Mouse (Mus musculus) olfactory bulb, adult 2 months (tissue): Measurements from ENCODE around the gene Usp45. TPM values are rescaled to one million over a fixed set of nuclear protein-coding genes. Genes with fewer than 3 reads are reported as not detected.

Experiments
- H3K27ac ChIP-seq: fragments of 200-500 bp; 2 replicates; pipeline ENCODE4 v1.5.1; 2012; ENCODE audit warnings: low read depth, low read length; ENCODE audit not compliant: insufficient read depth
- H3K4me1 ChIP-seq: fragments of 200-500 bp; 2 replicates; pipeline ENCODE4 v1.6.1; 2012; ENCODE audit warnings: low read length; ENCODE audit not compliant: control insufficient read depth, insufficient read depth
- H3K4me3 ChIP-seq: fragments of 200-500 bp; 2 replicates; pipeline ENCODE4 v1.5.1; 2012; ENCODE audit warnings: mild to moderate bottlenecking, low read depth, low read length, moderate library complexity; ENCODE audit not compliant: insufficient read depth
- CTCF ChIP-seq: fragments of 200-500 bp; IDR thresholded peaks from 2 replicates; pipeline ENCODE4 v1.5.1; 2012; ENCODE audit warnings: low read depth, mild to moderate bottlenecking, low read length, moderate library complexity; ENCODE audit not compliant: insufficient read depth
- POLR2A ChIP-seq: fragments of 200-500 bp; IDR thresholded peaks from 2 replicates; pipeline ENCODE4 v1.6.1; 2012; ENCODE audit warnings: mild to moderate bottlenecking, low read depth, low read length, moderate library complexity; ENCODE audit not compliant: insufficient read depth
- WGBS: fragments of 180-500 bp; shearing (Covaris S2); methylation state at CpG from one replicate; pipeline ENCODE4 v1.1.7; 2018; 5-methylcytosine and 5-hydroxymethylcytosine counted together
- polyA plus RNA-seq: library from polyadenylated mRNA; stranded (reverse); fragments of >200 nt; gene quantifications from 2 replicates; pipeline ENCODE4 v1.2.4, GENCODE M21; 2012; ENCODE audit warnings: low replicate concordance; ENCODE audit not compliant: missing spikeins, insufficient read depth, insufficient read length

Gene Usp45
- polyA plus RNA-seq, 1 experiment = not detected

DNA sequence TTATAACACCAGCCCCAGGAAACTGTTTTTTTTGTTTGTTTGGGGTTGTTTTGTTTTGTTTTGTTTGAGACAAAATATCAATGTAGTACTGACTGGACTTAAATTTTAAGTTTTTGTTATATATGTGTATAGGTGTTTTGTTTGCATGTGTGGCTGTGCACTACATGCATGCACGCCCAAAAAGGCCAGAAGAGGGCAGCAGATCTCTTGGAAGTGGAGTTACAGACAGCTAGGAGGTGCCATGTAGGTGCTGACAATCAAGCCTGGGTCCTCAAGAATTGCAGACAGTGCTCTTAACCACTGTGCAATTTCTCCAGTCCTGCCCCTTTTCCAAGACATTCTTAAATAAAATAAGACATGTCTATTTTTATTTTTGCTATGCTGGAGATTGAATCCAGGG, 8.1 kb upstream of the Usp45 start:
- H3K4me3 ChIP-seq = no peak overlapping the region
- 86% methylated on average over 1 of the region's 1 CpGs for WGBS
- no peak overlapping the region for H3K27ac ChIP-seq
- TF ChIP-seq CTCF (no peak), POLR2A (no peak)
- no peaks in the 10 kb centered on the region for H3K4me1 ChIP-seq

DNA sequence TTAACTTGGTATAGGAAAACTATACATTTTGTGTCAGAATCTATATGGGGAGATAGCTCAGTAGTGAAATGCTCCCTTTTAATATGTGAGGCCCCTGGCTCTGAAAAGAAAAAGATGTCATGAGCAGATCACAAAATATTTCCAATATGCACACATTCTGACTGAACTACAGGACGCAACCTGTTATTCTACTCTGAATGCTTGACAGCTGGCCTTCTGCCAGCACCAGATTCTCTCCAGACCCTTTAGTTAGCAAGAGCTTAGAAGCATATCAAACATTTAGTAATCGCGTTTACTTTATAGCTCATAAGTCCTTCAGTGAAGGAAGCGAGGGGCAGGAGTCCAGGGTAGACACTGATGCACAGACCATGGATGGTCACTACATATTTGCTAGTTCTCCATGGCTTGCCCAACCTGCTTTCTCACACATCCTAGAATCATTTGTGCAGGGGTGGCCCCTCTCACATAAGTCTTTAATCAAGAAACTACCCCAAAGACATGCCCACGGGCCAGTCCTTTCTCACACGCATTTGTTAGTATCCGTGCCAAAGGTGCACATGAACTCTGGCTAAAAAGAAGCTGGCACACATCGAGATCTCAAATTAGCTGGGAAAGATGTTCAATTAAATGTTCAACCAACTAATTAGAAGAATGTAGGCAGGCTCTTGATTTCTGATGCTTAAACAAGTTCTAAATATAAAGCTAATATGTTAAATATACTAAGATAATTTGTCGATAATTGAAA, 5.4 kb upstream of the Usp45 start:
- 42% methylated on average over 9 of the region's 9 CpGs for WGBS
- no peak overlapping the region for H3K4me3 ChIP-seq
- H3K4me1 ChIP-seq = no peaks in the 10 kb centered on the region
- H3K27ac ChIP-seq = no peak overlapping the region
- no peak for TF ChIP-seq POLR2A
- no peak for TF ChIP-seq CTCF

DNA sequence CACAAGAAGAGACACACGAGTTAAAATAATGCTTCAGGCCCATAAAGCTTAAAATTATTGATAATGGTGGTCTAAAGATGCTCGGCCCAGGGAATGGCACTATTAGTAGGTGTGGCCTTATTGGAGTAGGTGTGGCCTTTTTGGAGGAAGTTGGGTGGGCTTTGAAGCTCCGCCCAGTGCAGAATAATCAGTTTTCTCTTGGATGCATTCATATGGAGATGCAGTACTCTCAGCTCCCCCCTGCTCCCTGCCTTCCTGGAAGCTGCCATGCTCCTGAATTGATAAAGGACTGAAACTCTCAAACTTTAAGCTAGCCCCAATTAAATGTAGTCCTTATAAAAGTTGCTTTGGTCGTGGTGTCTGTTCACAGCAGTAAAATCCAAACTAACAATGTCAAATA, 3.1 kb upstream of the Usp45 start:
- TF ChIP-seq CTCF (no peak), POLR2A (no peak)
- H3K4me3 ChIP-seq = no peak overlapping the region
- H3K27ac ChIP-seq = no peak overlapping the region
- 79% methylated on average over 4 of the region's 4 CpGs for WGBS
- no peaks in the 10 kb centered on the region for H3K4me1 ChIP-seq

DNA sequence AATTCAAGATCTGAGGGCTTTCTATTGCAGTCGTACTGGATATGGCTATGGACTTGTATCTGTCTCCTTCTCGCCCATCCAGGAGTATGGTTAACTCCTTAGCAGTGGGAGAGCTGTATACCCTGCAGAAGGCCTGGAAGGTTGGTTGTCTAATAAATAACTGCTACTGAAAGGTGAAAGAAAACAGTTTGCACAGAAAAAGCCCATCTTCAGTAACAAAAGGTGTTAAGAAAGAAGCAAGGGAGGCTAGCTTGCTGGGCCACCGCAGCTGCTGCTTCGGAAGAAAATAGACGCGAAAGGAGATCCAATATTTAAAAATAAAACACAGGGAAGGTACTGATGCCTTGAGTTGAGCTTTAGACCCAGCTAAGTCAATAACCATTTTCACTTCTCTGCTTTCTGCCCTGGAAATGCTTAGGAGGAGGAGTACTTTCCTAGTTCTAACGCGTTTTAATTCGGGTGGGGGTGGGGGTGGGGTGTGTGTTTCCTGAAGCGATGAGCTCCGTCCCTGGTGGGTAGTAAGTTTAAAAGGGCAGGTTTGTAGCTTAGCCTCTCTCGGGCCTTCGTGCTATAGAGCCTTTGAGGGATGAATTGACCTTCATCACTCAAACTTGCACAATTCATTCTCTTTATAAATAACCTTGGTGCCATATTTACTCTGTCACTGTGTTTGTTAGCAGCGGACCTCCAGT, 639 bp upstream of the Usp45 start:
- Histone ChIP-seq H3K27ac (peak overlapping the region; percentile 61; the same call in 1 of the 2 replicates), H3K4me3 (peak overlapping the region; percentile 99), H3K4me1 (no peaks in the 10 kb centered on the region)
- TF ChIP-seq POLR2A = no peak
- TF ChIP-seq CTCF = no peak
- 9% methylated on average over 14 of the region's 14 CpGs for WGBS

DNA sequence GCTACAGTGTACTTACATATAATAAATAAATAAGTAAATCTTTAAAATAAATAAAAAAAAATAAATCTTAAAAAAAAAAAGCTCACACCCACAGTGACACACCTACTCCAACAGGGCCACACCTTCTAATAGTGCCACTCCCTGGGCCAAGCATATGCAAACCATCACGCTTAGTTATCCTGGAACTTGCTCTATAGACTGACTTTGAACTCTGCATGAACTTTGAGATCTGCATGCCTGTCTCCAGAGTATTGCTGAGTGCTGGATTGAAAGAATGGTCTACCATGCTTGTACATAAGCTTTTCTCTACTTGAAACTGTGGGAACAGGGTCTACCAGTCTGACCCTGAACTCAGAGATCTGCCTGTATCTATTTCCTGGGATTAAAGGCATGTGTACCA, 4.1 kb downstream of the Usp45 start:
- Histone ChIP-seq H3K27ac (no peak overlapping the region), H3K4me1 (no peaks in the 10 kb centered on the region), H3K4me3 (no peak overlapping the region)
- no peak for TF ChIP-seq CTCF
- TF ChIP-seq POLR2A = no peak
- WGBS = 100% methylated on average over 1 of the region's 1 CpGs

DNA sequence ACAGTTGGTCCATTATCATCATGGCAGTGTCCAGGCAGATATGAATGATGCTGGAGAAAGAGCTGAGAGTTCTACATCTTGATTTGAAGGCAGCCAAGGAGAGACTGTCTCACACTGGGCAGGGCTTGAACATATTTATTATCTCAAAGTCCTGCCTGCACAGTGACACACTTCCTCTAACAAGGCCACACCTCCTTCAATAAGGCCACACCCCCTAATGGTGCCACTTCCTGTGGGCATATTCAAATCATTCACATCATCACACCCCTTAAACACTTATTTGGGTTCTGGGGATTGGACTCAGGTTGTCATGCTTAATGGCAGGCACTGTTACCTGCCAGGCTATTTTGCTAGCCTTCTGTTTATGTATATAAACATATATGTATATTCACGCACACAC, 5.3 kb downstream of the Usp45 start:
- H3K27ac ChIP-seq = no peak overlapping the region
- 98% methylated on average over 1 of the region's 1 CpGs for WGBS
- TF ChIP-seq POLR2A (no peak), CTCF (no peak)
- H3K4me3 ChIP-seq = no peak overlapping the region
- H3K4me1 ChIP-seq = no peaks in the 10 kb centered on the region

GRCm38 (mm10) chr4:21776091-21776945, 9.4 kb downstream of the Usp45 start:
- WGBS = under 1% methylated on average over 46 of the region's 46 CpGs
- Histone ChIP-seq H3K4me3 (peak overlapping the region; percentile 87), H3K27ac (no peak overlapping the region), H3K4me1 (no peaks in the 10 kb centered on the region)
- peak; percentile 83 for TF ChIP-seq POLR2A
- TF ChIP-seq CTCF = no peak

DNA sequence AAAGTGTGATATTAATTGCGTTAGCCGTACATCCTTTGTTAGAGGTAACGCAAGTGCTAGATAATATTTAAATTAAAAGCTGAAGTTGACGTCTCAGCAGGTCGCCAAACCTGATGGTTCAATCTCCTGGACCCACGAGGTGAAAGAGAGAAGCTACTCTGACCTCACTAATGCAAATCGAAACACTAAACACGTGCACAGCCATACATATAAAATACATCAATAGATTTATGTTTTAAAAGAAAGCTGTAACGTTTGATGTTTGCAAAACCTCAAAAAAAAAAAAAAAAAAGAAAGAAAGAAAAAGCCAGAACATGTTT, 9.9 kb downstream of the Usp45 start:
- WGBS = 1% methylated on average over 9 of the region's 9 CpGs
- TF ChIP-seq CTCF = no peak
- no peak for TF ChIP-seq POLR2A
- Histone ChIP-seq H3K4me1 (no peaks in the 10 kb centered on the region), H3K4me3 (no peak overlapping the region), H3K27ac (no peak overlapping the region)
